Mouse (Mus musculus) kidney, postnatal 0 days (tissue): ENCODE data around the gene Znrd1. TPM values are rescaled to one million over a fixed set of nuclear protein-coding genes. Genes with fewer than 3 reads are reported as not detected.
"Not testable (repeated sequence)": the region's sequence is repeated elsewhere in the genome, so short reads cannot be mapped to it uniquely, and the experiment has no call there.

Source experiments
- ATAC-seq: fragments of 200-750 bp; cut with Nextera tagmentation; replicated peaks from 2 replicates; pipeline ENCODE4 v1.8.0; 2017; ENCODE audit warnings: low read depth, moderate number of reproducible peaks, moderate TSS enrichment, moderate library complexity; ENCODE audit not compliant: low FRiP score
- DNase-seq: peaks from one replicate; pipeline ENCODE4 v3.0.0-alpha.2; 2016; ENCODE audit warnings: low spot score
- H3K27ac ChIP-seq: fragments of 300-500 bp; sonication (generic); 2 replicates; pipeline ENCODE4 v1.5.1; 2014; ENCODE audit warnings: mild to moderate bottlenecking
- H3K27me3 ChIP-seq: fragments of 300-500 bp; sonication (generic); 2 replicates; pipeline ENCODE4 v1.6.1; 2014; ENCODE audit warnings: low read length, mixed read lengths; ENCODE audit not compliant: insufficient read depth
- H3K36me3 ChIP-seq: fragments of 300-500 bp; sonication (generic); 2 replicates; pipeline ENCODE4 v1.6.1; 2014; ENCODE audit warnings: low read length, mixed read lengths; ENCODE audit not compliant: insufficient read depth
- H3K4me1 ChIP-seq: fragments of 300-500 bp; sonication (generic); replicated peaks from 2 replicates; pipeline ENCODE4 v1.6.1; 2014; ENCODE audit warnings: antibody characterized with exemption, low read length, mixed read lengths; ENCODE audit not compliant: insufficient read depth
- H3K4me2 ChIP-seq: fragments of 300-500 bp; sonication (generic); 2 replicates; pipeline ENCODE4 v1.6.1; 2014; ENCODE audit warnings: mild to moderate bottlenecking, low read length, moderate library complexity, mixed read lengths
- H3K4me3 ChIP-seq: fragments of 300-500 bp; sonication (generic); replicated peaks from 2 replicates; pipeline ENCODE4 v1.5.1; 2014; ENCODE audit warnings: low read depth, low read length
- H3K9ac ChIP-seq: fragments of 300-500 bp; sonication (generic); 2 replicates; pipeline ENCODE4 v1.6.1; 2014; ENCODE audit warnings: low read depth, low read length
- H3K9me3 ChIP-seq: fragments of 300-500 bp; sonication (generic); replicated peaks from 2 replicates; pipeline ENCODE4 v1.6.1; 2016; ENCODE audit warnings: low read length, inconsistent platforms, mixed read lengths
- CTCF ChIP-seq: IDR thresholded peaks from 2 replicates; pipeline ENCODE4 v1.5.1; 2016; ENCODE audit warnings: antibody characterized with exemption, low read depth, mild to moderate bottlenecking, moderate library complexity
- WGBS: fragments of 180-500 bp; shearing (Covaris S2); extraction: QIAGEN DNeasy Blood & Tissue Kit; methylation state at CpG from one replicate; pipeline ENCODE4 v1.1.7; 2014; 5-methylcytosine and 5-hydroxymethylcytosine counted together
- polyA plus RNA-seq: library from polyadenylated mRNA; unstranded; fragments of >200 nt; fragmentation: Nextera tagmentation; extraction: Ambion mirVana; gene quantifications from 2 replicates; pipeline ENCODE4 v1.2.1, GENCODE M21; 2015

The Znrd1 gene
- polyA plus RNA-seq, 1 experiment from 2014 or later: 87.6 TPM

GRCm38 (mm10) chr17:36997033-36997735, 38.8 kb upstream of the Znrd1 start:
- TF ChIP-seq CTCF: peak; percentile 91
- 17% methylated on average over 7 of the region's 7 CpGs for WGBS
- DNase-seq: peak; percentile 91

GRCm38 (mm10) chr17:36995448-36995847, 37.1 kb upstream of the Znrd1 start:
- ATAC-seq (no peak), DNase-seq (no peak)
- no peak overlapping the region for H3K4me2 ChIP-seq
- H3K9ac ChIP-seq: no peak overlapping the region
- TF ChIP-seq CTCF: no peak
- H3K9me3 ChIP-seq: no peaks in the 10 kb centered on the region
- 65% methylated on average over 3 of the region's 3 CpGs for WGBS
- no peaks in the 10 kb centered on the region for H3K27me3 ChIP-seq
- no peaks in the 10 kb centered on the region for H3K36me3 ChIP-seq
- no peak overlapping the region for H3K4me3 ChIP-seq
- H3K27ac ChIP-seq: no peak overlapping the region
- no peaks in the 10 kb centered on the region for H3K4me1 ChIP-seq

More at GRCm38 (mm10) chr17:36997033-36997735, 38.8 kb upstream of the Znrd1 start:
- Histone ChIP-seq H3K36me3 (no peaks in the 10 kb centered on the region), H3K4me1 (no peaks in the 10 kb centered on the region), H3K27ac (no peak overlapping the region), H3K9me3 (no peaks in the 10 kb centered on the region), H3K4me2 (no peak overlapping the region), H3K27me3 (no peaks in the 10 kb centered on the region), H3K4me3 (no peak overlapping the region), H3K9ac (no peak overlapping the region)
- no peak for ATAC-seq

DNA sequence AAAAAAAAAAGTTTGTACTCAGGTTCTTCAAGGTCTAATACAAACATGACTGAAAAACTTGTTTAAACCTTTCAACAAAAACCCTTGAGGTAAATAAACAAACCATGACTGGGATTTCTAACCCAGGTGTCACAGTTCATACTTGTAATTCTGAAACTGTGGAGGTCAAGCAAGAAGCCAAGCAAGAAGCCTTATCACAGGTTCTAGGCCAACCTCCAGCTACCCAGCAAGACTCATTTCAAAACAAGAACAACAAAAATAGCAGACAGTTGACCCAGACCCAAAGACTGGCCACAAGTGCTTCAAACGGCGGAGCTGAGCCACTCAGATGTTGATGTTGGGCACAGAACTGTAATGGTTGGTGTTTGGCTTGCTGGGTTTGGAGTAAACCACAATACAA, 36.2 kb upstream of the Znrd1 start:
- Histone ChIP-seq H3K27me3 (no peaks in the 10 kb centered on the region), H3K9ac (no peak overlapping the region), H3K9me3 (no peaks in the 10 kb centered on the region), H3K4me2 (no peak overlapping the region), H3K27ac (no peak overlapping the region), H3K36me3 (no peaks in the 10 kb centered on the region), H3K4me1 (no peaks in the 10 kb centered on the region), H3K4me3 (no peak overlapping the region)
- DNase-seq (no peak), ATAC-seq (no peak)
- no peak for TF ChIP-seq CTCF
- WGBS: 86% methylated on average over 2 of the region's 2 CpGs

DNA sequence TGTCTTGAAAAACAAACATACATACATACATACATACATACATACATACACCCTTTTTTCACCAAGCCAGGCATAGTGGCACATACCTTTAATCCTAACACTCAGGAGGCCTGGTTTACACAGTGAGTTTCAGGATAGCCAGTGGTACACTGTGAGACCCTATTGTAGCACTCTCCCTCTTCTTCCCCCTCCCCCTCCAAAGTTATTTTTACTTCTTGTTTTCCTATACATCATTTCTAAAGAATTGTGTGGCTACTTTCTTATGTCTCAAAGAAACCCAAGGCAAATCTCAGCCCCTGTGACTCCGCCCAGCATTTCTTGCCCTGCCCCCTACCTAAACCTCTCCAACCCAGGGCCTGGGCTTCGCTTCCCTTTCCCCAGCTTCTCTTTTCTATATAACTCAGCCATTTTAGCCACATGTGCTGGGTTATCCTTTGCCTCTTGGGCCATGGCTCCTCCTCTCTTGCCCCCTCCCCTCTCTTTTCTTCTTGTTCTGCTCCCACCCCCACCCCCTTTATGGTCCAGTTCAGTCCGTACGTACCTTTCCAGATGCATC, 35.5 kb upstream of the Znrd1 start:
- WGBS: 91% methylated on average over 4 of the region's 4 CpGs
- 0 out of 2 replicates have a peak, but pooled peaks cover under 1% of the 10 kb centered on the region for H3K27me3 ChIP-seq
- DNase-seq (no peak), ATAC-seq (no peak)
- H3K4me1 ChIP-seq: no peaks in the 10 kb centered on the region
- H3K4me3 ChIP-seq: no peak overlapping the region
- no peak overlapping the region for H3K4me2 ChIP-seq
- no peaks in the 10 kb centered on the region for H3K9me3 ChIP-seq
- H3K27ac ChIP-seq: no peak overlapping the region
- no peak for TF ChIP-seq CTCF
- no peaks in the 10 kb centered on the region for H3K36me3 ChIP-seq
- H3K9ac ChIP-seq: no peak overlapping the region

DNA sequence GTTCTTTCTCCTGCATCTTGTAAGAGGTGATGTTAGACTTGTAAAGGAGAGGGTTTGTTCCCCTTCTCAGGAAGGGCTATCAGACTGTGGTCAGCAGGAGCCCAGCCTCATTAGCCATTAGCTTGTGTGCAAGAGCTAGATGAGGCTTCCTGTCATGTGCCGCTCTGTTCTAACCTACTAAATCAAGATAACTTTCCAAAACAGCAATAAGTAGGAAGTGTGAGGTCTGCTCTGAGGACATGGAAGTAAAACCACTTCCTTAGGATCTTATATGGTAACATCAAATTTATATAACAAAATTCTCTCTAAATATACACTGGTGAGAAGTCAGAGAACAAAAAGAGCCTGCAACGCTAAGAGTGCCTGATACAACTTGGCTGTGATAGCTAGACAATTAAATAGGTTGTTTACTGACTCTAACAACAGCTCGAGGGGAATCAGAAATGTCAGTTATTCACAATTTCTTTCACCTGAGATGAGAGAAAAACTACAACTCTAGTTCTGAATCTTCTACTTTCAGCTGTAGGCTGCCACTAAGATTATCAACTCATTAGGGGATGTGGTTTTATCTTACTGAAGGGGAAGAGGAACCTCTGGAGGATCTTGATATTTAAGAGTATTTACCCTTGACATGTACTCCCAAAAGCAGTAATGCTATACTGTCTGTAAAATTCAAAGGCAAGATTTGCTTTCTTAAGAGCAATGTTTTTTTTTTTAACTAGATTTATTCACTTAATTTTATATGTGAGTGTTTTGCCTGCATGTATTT, 34.2 kb upstream of the Znrd1 start:
- H3K36me3 ChIP-seq: no peaks in the 10 kb centered on the region
- no peak overlapping the region for H3K9ac ChIP-seq
- H3K9me3 ChIP-seq: no peaks in the 10 kb centered on the region
- peaks cover 10% of the 10 kb centered on the region; the same call in 1 of the 2 replicates for H3K27me3 ChIP-seq
- WGBS: 64% methylated on average over 3 of the region's 3 CpGs
- ATAC-seq (no peak), DNase-seq (no peak)
- no peak overlapping the region for H3K27ac ChIP-seq
- no peak for TF ChIP-seq CTCF
- no peaks in the 10 kb centered on the region for H3K4me1 ChIP-seq
- no peak overlapping the region for H3K4me3 ChIP-seq
- H3K4me2 ChIP-seq: no peak overlapping the region

- 93% methylated on average over 6 of the region's 6 CpGs for WGBS
- H3K9ac ChIP-seq, H3K4me3 ChIP-seq, H3K36me3 ChIP-seq, H3K27ac ChIP-seq, H3K9me3 ChIP-seq, ATAC-seq, H3K4me2 ChIP-seq, H3K4me1 ChIP-seq, DNase-seq: not testable (repeated sequence)
- peaks cover 10% of the 10 kb centered on the region; the same call in 1 of the 2 replicates for H3K27me3 ChIP-seq
These were observed 32.3 kb upstream of the Znrd1 start for GRCm38 (mm10) chr17:36990630-36991029.
